Mouse (Mus musculus): Measurements from ENCODE around the gene Ier3.

- TF ChIP-seq CTCF (IDR thresholded peaks at IDR 0.05; ENCODE audit: borderline replicate concordance, control insufficient read depth, extremely low read depth, insufficient read depth, low read length, poor library complexity) (no peak), POLR2A (IDR thresholded peaks at IDR 0.05; ENCODE audit: control insufficient read depth, extremely low read depth, insufficient read depth, low read length, poor library complexity) (no peak)
Measured at GRCm38 (mm10) chr17:35820111-35820510, 1.4 kb upstream of the Ier3 start.
